Mouse (Mus musculus) CH12.LX (cell line): ENCODE measurements around the gene Dnase1l3.

Source experiments
- CHD2 ChIP-seq: IDR thresholded peaks from 2 replicates; pipeline ENCODE4 v1.6.1; 2011; ENCODE audit warnings: low read length, improper control_type of control experiment
- CTCF ChIP-seq, 2 experiments: IDR thresholded peaks in 1 of 2; conservative IDR thresholded peaks in 1 of 2; 2 replicates each; pipeline ENCODE4 v1.5.1; 2011 to 2012; ENCODE audit warnings: low read depth in 2 of 2, low read length in 2 of 2, improper control_type of control experiment in 1 of 2, inconsistent platforms in 1 of 2, mild to moderate bottlenecking in 1 of 2, moderate library complexity in 1 of 2
- E2F4 ChIP-seq: IDR thresholded peaks from 2 replicates; pipeline ENCODE4 v1.6.1; 2011; ENCODE audit warnings: low read depth, low read length, improper control_type of control experiment; ENCODE audit not compliant: insufficient replicate concordance
- ELF1 ChIP-seq: IDR thresholded peaks from 2 replicates; pipeline ENCODE4 v1.6.1; 2014; ENCODE audit warnings: low read depth, mild to moderate bottlenecking, inconsistent platforms, low read length, improper control_type of control experiment
- HCFC1 ChIP-seq: IDR thresholded peaks from 2 replicates; pipeline ENCODE4 v1.6.1; 2012; ENCODE audit warnings: low read depth, mild to moderate bottlenecking, inconsistent platforms, low read length, improper control_type of control experiment
- MAFK ChIP-seq: IDR thresholded peaks from 2 replicates; pipeline ENCODE4 v1.6.1; 2011; ENCODE audit warnings: low read length, improper control_type of control experiment; ENCODE audit not compliant: insufficient replicate concordance
- MAX ChIP-seq: IDR thresholded peaks from 2 replicates; pipeline ENCODE4 v1.6.1; 2011; ENCODE audit warnings: low read length, improper control_type of control experiment
- MEF2A ChIP-seq: IDR thresholded peaks from 2 replicates; pipeline ENCODE4 v1.6.1; 2014; ENCODE audit warnings: low read depth, mild to moderate bottlenecking, inconsistent platforms, low read length, improper control_type of control experiment, borderline replicate concordance
- MXI1 ChIP-seq: IDR thresholded peaks from 2 replicates; pipeline ENCODE4 v1.6.1; 2011; ENCODE audit warnings: mild to moderate bottlenecking, low read depth, low read length, improper control_type of control experiment
- NELFE ChIP-seq: IDR thresholded peaks from 2 replicates; pipeline ENCODE4 v1.6.1; 2011; ENCODE audit warnings: low read depth, low read length, improper control_type of control experiment
- POLR2A ChIP-seq: IDR thresholded peaks from 2 replicates; pipeline ENCODE4 v1.6.1; 2011; ENCODE audit warnings: low read depth, mild to moderate bottlenecking, improper control_type of control experiment, low read length
- RCOR1 ChIP-seq: conservative IDR thresholded peaks from 2 replicates; pipeline ENCODE4 v1.6.1; 2012; ENCODE audit warnings: low read depth, mild to moderate bottlenecking, inconsistent platforms, low read length, improper control_type of control experiment
- TBP ChIP-seq: conservative IDR thresholded peaks from 2 replicates; pipeline ENCODE4 v1.6.1; 2011; ENCODE audit warnings: low read depth, low read length, improper control_type of control experiment
- UBTF ChIP-seq: IDR thresholded peaks from 2 replicates; pipeline ENCODE4 v1.6.1; 2012; ENCODE audit warnings: low read depth, mild to moderate bottlenecking, inconsistent platforms, low read length, improper control_type of control experiment, moderate library complexity

GRCm38 (mm10) chr14:8020011-8020410 is 25.6 kb upstream of the Dnase1l3 start:
- TF ChIP-seq MAX = no peak
- no peak for TF ChIP-seq MXI1
- no peak for TF ChIP-seq POLR2A
- no peak for TF ChIP-seq CTCF (conservative IDR thresholded peaks at IDR 0.05 in 1 of 2, IDR thresholded peaks at IDR 0.05 in 1 of 2; ENCODE audit: low read depth in 2 of 2, low read length in 2 of 2)
- no peak for TF ChIP-seq ELF1
- no peak for TF ChIP-seq HCFC1
- TF ChIP-seq UBTF = no peak
- TF ChIP-seq E2F4 = no peak
- TF ChIP-seq TBP = no peak
- TF ChIP-seq RCOR1 = no peak
- TF ChIP-seq MEF2A = no peak
- no peak for TF ChIP-seq CHD2
- no peak for TF ChIP-seq NELFE
- no peak for TF ChIP-seq MAFK
